Mouse (Mus musculus): ENCODE measurements around the gene Prkn. TPM values are rescaled to one million over a fixed set of nuclear protein-coding genes. Genes with fewer than 3 reads are reported as not detected.

Prkn gene
- polyA plus RNA-seq, 1 experiment from 2014 or later: 1.7 TPM

DNA sequence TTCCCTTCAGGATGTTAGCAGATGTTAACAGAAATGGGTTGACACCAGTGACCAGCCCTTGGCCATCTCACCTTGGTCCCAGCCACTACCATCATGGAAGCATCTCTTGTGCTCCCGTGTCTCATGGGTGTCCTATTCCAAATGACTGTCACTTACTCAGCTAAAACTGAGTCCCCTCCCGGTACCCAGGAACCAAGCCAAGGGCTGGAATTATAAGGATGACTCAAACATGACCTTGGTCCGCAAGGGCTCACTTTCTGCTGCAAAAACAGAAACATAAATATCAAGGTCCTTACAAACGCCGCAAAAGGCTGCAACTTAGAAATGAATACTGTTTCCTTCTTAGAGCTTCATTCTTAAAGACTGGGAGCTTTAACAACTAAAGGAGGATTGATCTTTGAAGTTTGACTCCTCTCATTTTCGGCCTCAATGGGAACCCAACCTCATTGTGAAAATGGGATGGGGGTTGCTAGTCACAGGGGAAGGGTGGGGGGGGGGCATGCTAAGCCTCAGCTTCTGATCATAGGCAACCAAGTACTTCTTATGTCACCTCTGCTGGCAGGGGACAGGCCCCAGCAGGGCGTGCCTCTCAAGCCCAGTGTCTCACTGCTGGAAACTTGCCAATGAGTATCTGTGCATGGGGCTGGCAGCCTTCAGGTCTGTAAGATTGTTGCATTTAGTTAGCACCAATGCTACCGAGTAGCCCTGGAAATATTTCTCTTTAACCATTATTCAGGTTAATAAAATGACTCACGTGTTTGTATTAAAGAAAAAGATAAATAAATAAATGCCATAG is 1208.7 kb downstream of the Prkn start:
- 52% methylated on average over 9 of the region's 9 CpGs for WGBS (ENCODE audit: insufficient replicate concordance)
- peaks cover 15% of the 10 kb centered on the region for H3K27me3 ChIP-seq (ENCODE audit: control insufficient read depth, insufficient read depth, low read length)
- no peak overlapping the region for H3K4me2 ChIP-seq
- no peak for ATAC-seq (replicated peaks; ENCODE audit: insufficient number of reproducible peaks, low FRiP score, low TSS enrichment)
- H3K4me3 ChIP-seq (ENCODE audit: low read depth, low read length): no peak overlapping the region
- no peaks in the 10 kb centered on the region for H3K9me3 ChIP-seq (replicated peaks; ENCODE audit: control insufficient read depth, low read length)
- H3K27ac ChIP-seq (ENCODE audit: low read depth, low read length): no peak overlapping the region
- peaks cover 3% of the 10 kb centered on the region for H3K4me1 ChIP-seq (ENCODE audit: control insufficient read depth, insufficient read depth, low read length)
- no peaks in the 10 kb centered on the region for H3K36me3 ChIP-seq (ENCODE audit: control insufficient read depth, insufficient read depth, low read length)
- no peak overlapping the region for H3K9ac ChIP-seq (ENCODE audit: low read depth, low read length)

DNA sequence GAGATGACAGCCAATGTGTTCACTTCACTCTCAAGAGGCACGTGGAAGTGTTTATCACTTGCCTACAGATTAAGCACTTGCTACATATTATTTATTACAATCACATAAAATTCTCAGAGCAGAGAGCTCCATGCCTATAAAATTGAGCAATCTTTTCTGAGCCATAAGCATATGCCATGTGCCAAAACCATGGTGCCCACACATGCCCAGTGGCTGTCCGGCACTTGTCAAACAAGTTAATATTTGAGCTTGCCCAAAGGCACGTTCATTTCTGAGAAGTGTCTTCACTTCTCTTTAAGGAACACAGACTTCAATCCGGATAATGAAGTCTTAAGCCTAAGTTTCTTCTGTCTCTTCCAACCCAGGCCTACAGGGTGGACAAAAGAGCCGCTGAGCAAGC is 1210.1 kb downstream of the Prkn start:
- Histone ChIP-seq H3K4me3 (ENCODE audit: low read depth, low read length) (no peak overlapping the region), H3K27me3 (ENCODE audit: control insufficient read depth, insufficient read depth, low read length) (peaks cover 12% of the 10 kb centered on the region), H3K36me3 (ENCODE audit: control insufficient read depth, insufficient read depth, low read length) (no peaks in the 10 kb centered on the region), H3K9ac (ENCODE audit: low read depth, low read length) (no peak overlapping the region), H3K4me2 (no peak overlapping the region), H3K27ac (ENCODE audit: low read depth, low read length) (no peak overlapping the region), H3K4me1 (ENCODE audit: control insufficient read depth, insufficient read depth, low read length) (peaks cover 3% of the 10 kb centered on the region), H3K9me3 (replicated peaks; ENCODE audit: control insufficient read depth, low read length) (no peaks in the 10 kb centered on the region)
- ATAC-seq (replicated peaks; ENCODE audit: insufficient number of reproducible peaks, low FRiP score, low TSS enrichment): no peak
- WGBS (ENCODE audit: insufficient replicate concordance): 75% methylated on average over 5 of the region's 5 CpGs

DNA sequence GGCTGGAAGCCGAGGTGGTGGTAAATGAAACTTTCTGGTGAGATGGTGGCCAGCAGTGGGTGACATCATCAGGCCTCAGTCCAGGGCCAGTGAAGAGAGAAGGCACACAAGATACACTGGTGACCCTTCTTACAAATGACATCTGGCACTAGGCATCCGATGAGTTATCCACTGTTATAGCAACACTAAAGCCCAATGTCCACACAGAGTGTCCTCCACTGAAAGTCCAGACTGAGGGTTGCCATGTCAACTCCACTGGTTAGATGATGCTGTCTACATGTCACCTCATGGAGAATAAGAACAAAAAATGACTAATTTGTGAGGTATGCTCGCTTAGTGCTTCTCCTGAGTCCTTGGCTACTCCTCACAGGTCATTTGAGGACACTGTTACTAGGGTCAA is 1210.8 kb downstream of the Prkn start:
- peaks cover 9% of the 10 kb centered on the region for H3K27me3 ChIP-seq (ENCODE audit: control insufficient read depth, insufficient read depth, low read length)
- no peak overlapping the region for H3K4me2 ChIP-seq
- 80% methylated on average over 3 of the region's 3 CpGs for WGBS (ENCODE audit: insufficient replicate concordance)
- no peak for ATAC-seq (replicated peaks; ENCODE audit: insufficient number of reproducible peaks, low FRiP score, low TSS enrichment)
- H3K4me3 ChIP-seq (ENCODE audit: low read depth, low read length): no peak overlapping the region
- no peak overlapping the region for H3K27ac ChIP-seq (ENCODE audit: low read depth, low read length)
- peaks cover 3% of the 10 kb centered on the region for H3K4me1 ChIP-seq (ENCODE audit: control insufficient read depth, insufficient read depth, low read length)
- H3K9ac ChIP-seq (ENCODE audit: low read depth, low read length): no peak overlapping the region
- no peaks in the 10 kb centered on the region for H3K36me3 ChIP-seq (ENCODE audit: control insufficient read depth, insufficient read depth, low read length)
- no peaks in the 10 kb centered on the region for H3K9me3 ChIP-seq (replicated peaks; ENCODE audit: control insufficient read depth, low read length)

DNA sequence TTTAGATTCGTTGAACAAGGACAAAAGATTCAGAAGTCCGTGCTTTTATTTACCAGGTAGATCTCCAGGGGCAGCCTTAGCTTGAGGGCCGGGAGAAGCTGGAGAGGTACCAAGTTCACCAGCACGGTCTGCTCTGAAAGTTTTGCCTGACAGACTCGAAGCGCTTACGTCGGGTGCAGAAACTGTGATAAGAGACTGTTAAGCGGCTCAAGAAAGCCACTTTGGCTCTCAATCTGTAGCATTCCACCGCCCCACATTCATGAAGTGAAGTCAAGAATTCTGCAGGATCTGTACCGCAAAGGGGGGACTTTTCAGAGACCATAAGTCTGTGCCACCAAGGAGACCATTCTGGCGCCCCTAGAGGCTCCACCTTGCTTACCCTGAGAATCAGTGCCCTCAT is 1212.5 kb downstream of the Prkn start:
- Histone ChIP-seq H3K4me3 (ENCODE audit: low read depth, low read length) (no peak overlapping the region), H3K9ac (ENCODE audit: low read depth, low read length) (no peak overlapping the region), H3K27me3 (ENCODE audit: control insufficient read depth, insufficient read depth, low read length) (peaks cover 8% of the 10 kb centered on the region), H3K9me3 (replicated peaks; ENCODE audit: control insufficient read depth, low read length) (no peaks in the 10 kb centered on the region), H3K36me3 (ENCODE audit: control insufficient read depth, insufficient read depth, low read length) (no peaks in the 10 kb centered on the region), H3K4me1 (ENCODE audit: control insufficient read depth, insufficient read depth, low read length) (peaks cover 3% of the 10 kb centered on the region), H3K4me2 (no peak overlapping the region), H3K27ac (ENCODE audit: low read depth, low read length) (no peak overlapping the region)
- 72% methylated on average over 12 of the region's 12 CpGs for WGBS (ENCODE audit: insufficient replicate concordance)
- no peak for ATAC-seq (replicated peaks; ENCODE audit: insufficient number of reproducible peaks, low FRiP score, low TSS enrichment)

DNA sequence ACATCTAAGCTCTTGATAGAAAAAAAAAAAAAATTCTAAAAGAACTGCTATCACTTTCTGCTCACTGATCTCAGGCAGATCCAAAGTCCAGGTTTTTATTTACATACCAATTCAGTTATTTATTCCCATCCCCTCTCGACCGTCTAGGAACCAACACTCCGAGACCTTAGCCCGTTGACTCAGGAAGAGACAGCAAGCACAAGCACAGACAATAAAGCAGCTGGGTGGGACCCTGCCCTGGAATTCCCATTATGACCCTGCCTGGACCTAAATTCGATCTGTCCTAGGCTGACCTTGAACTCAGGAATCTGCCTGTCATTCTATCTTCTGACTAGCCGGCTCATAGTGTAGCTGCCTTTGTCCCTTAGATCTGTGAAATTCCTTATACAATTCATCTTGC is 1218.9 kb downstream of the Prkn start:
- Histone ChIP-seq H3K9me3 (replicated peaks; ENCODE audit: control insufficient read depth, low read length) (0 out of 2 replicates have a peak, but pooled peaks cover 3% of the 10 kb centered on the region), H3K36me3 (ENCODE audit: control insufficient read depth, insufficient read depth, low read length) (no peaks in the 10 kb centered on the region), H3K27ac (ENCODE audit: low read depth, low read length) (no peak overlapping the region), H3K4me3 (ENCODE audit: low read depth, low read length) (no peak overlapping the region), H3K4me2 (no peak overlapping the region), H3K27me3 (ENCODE audit: control insufficient read depth, insufficient read depth, low read length) (no peaks in the 10 kb centered on the region), H3K4me1 (ENCODE audit: control insufficient read depth, insufficient read depth, low read length) (no peaks in the 10 kb centered on the region), H3K9ac (ENCODE audit: low read depth, low read length) (no peak overlapping the region)
- no peak for ATAC-seq (replicated peaks; ENCODE audit: insufficient number of reproducible peaks, low FRiP score, low TSS enrichment)
- whole genome bisulfite sequencing (ENCODE audit: insufficient replicate concordance): 86% methylated on average over 6 of the region's 6 CpGs

DNA sequence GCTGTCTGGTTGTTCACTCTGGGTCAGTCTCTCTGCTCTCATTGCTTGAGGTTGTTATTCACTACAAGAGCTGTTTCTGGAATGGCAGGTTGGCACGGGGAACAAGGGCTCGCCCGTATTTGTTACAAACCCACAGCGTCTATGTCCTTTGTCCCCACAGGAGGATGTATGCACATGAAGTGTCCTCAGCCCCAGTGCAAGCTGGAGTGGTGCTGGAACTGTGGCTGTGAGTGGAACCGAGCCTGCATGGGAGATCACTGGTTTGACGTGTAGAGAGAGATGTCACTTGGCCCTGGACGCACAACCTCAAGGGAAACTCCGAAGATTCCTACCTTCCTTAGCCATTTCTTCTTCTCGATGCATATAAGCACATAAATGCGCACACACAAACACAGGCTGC is 1221.2 kb downstream of the Prkn start:
- H3K4me3 ChIP-seq (ENCODE audit: low read depth, low read length): no peak overlapping the region
- H3K9ac ChIP-seq (ENCODE audit: low read depth, low read length): no peak overlapping the region
- no peak for ATAC-seq (replicated peaks; ENCODE audit: insufficient number of reproducible peaks, low FRiP score, low TSS enrichment)
- WGBS (ENCODE audit: insufficient replicate concordance): 83% methylated on average over 10 of the region's 10 CpGs
- no peaks in the 10 kb centered on the region for H3K36me3 ChIP-seq (ENCODE audit: control insufficient read depth, insufficient read depth, low read length)
- H3K9me3 ChIP-seq (replicated peaks; ENCODE audit: control insufficient read depth, low read length): 0 out of 2 replicates have a peak, but pooled peaks cover 3% of the 10 kb centered on the region
- H3K4me2 ChIP-seq: no peak overlapping the region
- no peaks in the 10 kb centered on the region for H3K4me1 ChIP-seq (ENCODE audit: control insufficient read depth, insufficient read depth, low read length)
- no peaks in the 10 kb centered on the region for H3K27me3 ChIP-seq (ENCODE audit: control insufficient read depth, insufficient read depth, low read length)
- no peak overlapping the region for H3K27ac ChIP-seq (ENCODE audit: low read depth, low read length)

DNA sequence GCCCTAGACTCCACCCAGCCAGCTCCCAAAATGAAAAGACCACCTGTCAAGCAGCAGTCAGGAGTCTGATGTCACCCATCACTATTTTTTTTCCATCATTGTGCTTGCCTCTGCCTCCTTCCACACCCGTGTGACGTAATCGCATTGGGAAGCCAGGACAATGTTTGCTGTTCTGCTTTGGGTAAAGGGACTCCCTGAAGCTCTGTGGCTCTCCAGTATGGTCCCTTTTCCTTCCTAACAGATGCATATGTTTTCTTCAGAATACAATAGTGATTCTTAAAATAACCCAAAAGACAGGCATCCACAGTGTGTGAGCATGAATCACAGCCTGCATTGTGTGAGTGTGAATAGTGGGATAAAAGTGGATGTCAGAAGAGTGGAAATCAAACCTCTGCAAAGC is 1222.7 kb downstream of the Prkn start:
- WGBS (ENCODE audit: insufficient replicate concordance): 67% methylated on average over 3 of the region's 3 CpGs

DNA sequence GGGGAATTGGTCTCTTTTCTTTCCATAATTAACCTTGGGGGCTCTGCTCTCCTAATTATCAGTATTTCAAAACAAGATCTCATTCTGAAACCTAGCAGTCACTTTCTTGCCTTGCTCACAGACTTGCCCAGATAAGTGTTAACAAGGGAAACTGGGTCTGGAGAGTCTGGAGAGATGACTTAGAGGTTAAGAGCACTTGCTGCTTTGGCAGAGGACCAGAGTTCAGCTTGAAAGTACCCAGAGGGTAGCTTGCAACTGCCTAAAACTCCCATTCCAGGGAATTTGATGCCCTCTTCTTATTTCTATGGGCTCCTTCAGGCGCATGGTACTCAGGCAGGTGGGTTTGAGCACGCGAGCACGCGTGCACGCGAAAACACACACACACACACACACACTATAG is 1223.3 kb downstream of the Prkn start:
- Histone ChIP-seq H3K4me1 (ENCODE audit: control insufficient read depth, insufficient read depth, low read length) (no peaks in the 10 kb centered on the region), H3K9me3 (replicated peaks; ENCODE audit: control insufficient read depth, low read length) (0 out of 2 replicates have a peak, but pooled peaks cover 3% of the 10 kb centered on the region), H3K4me3 (ENCODE audit: low read depth, low read length) (no peak overlapping the region), H3K27ac (ENCODE audit: low read depth, low read length) (no peak overlapping the region), H3K9ac (ENCODE audit: low read depth, low read length) (no peak overlapping the region), H3K27me3 (ENCODE audit: control insufficient read depth, insufficient read depth, low read length) (no peaks in the 10 kb centered on the region), H3K36me3 (ENCODE audit: control insufficient read depth, insufficient read depth, low read length) (no peaks in the 10 kb centered on the region), H3K4me2 (no peak overlapping the region)
- ATAC-seq (replicated peaks; ENCODE audit: insufficient number of reproducible peaks, low FRiP score, low TSS enrichment): no peak
- 97% methylated on average over 7 of the region's 7 CpGs for WGBS (ENCODE audit: insufficient replicate concordance)

More for the DNA sequence above, 1222.7 kb downstream of the Prkn start:
- ATAC-seq (replicated peaks; ENCODE audit: insufficient number of reproducible peaks, low FRiP score, low TSS enrichment): no peak
- Histone ChIP-seq H3K9me3 (replicated peaks; ENCODE audit: control insufficient read depth, low read length) (0 out of 2 replicates have a peak, but pooled peaks cover 3% of the 10 kb centered on the region), H3K4me3 (ENCODE audit: low read depth, low read length) (no peak overlapping the region), H3K4me1 (ENCODE audit: control insufficient read depth, insufficient read depth, low read length) (no peaks in the 10 kb centered on the region), H3K27me3 (ENCODE audit: control insufficient read depth, insufficient read depth, low read length) (no peaks in the 10 kb centered on the region), H3K36me3 (ENCODE audit: control insufficient read depth, insufficient read depth, low read length) (no peaks in the 10 kb centered on the region), H3K4me2 (no peak overlapping the region), H3K9ac (ENCODE audit: low read depth, low read length) (no peak overlapping the region), H3K27ac (ENCODE audit: low read depth, low read length) (no peak overlapping the region)

DNA sequence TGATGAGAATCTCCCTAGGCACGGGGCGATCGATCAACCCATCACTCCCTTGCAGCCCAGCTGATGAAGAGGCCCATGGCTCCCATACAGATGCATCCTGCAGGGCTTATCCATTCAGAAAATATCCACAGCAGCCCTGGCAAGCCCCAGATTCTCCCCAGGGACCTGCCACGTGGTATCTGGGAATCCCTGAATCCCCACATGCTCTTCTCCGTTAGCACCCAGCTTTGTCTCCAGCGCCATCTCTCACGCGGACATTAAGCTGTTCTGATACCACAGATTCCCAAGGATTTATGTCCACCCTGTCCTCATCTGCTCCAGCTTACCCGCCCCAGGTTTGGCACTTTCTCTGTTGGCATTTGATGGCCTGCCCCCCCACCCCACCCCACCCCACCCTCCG is 1225.9 kb downstream of the Prkn start:
- Histone ChIP-seq H3K4me3 (ENCODE audit: low read depth, low read length) (no peak overlapping the region), H3K36me3 (ENCODE audit: control insufficient read depth, insufficient read depth, low read length) (no peaks in the 10 kb centered on the region), H3K4me2 (no peak overlapping the region), H3K27ac (ENCODE audit: low read depth, low read length) (no peak overlapping the region), H3K27me3 (ENCODE audit: control insufficient read depth, insufficient read depth, low read length) (no peaks in the 10 kb centered on the region), H3K9ac (ENCODE audit: low read depth, low read length) (no peak overlapping the region), H3K4me1 (ENCODE audit: control insufficient read depth, insufficient read depth, low read length) (no peaks in the 10 kb centered on the region), H3K9me3 (replicated peaks; ENCODE audit: control insufficient read depth, low read length) (no peaks in the 10 kb centered on the region)
- WGBS (ENCODE audit: insufficient replicate concordance): 84% methylated on average over 10 of the region's 10 CpGs
- no peak for ATAC-seq (replicated peaks; ENCODE audit: insufficient number of reproducible peaks, low FRiP score, low TSS enrichment)

Data from heart, embryonic 11.5 days (tissue).